Mouse (Mus musculus): ENCODE results near the gene Rora. TPM values are rescaled to one million over a fixed set of nuclear protein-coding genes. Genes with fewer than 3 reads are reported as not detected.

The Rora gene
- polyA plus RNA-seq, 1 experiment: 4.7 TPM

DNA sequence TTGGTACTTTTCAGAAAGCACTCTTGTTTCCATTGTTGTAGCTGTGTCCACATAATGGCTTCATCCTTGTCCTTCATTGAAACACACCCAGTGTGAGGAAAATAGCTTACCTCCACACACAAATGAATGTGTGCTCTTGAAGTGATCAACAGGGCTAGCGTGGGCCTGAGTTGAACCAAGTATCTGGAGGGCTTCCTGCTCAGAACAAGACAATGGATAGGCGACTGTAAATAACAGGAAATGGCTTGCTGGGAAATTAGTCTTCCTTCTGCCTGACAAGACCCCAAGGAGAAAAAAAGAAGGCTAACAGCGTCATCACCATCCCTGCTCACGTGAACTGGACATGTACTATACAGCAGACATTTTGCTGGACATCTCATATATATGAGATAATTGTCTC, 374.6 kb downstream of the Rora start:
- H3K36me3 ChIP-seq (ENCODE audit: control insufficient read depth, insufficient read depth, low read length): no peaks in the 10 kb centered on the region
- WGBS: 97% methylated on average over 4 of the region's 4 CpGs
- TF ChIP-seq CTCF (IDR thresholded peaks at IDR 0.05; ENCODE audit: borderline replicate concordance, control insufficient read depth, extremely low read depth, insufficient read depth, low read length, poor library complexity) (no peak), POLR2A (IDR thresholded peaks at IDR 0.05; ENCODE audit: control insufficient read depth, extremely low read depth, insufficient read depth, low read length, poor library complexity) (no peak)

DNA sequence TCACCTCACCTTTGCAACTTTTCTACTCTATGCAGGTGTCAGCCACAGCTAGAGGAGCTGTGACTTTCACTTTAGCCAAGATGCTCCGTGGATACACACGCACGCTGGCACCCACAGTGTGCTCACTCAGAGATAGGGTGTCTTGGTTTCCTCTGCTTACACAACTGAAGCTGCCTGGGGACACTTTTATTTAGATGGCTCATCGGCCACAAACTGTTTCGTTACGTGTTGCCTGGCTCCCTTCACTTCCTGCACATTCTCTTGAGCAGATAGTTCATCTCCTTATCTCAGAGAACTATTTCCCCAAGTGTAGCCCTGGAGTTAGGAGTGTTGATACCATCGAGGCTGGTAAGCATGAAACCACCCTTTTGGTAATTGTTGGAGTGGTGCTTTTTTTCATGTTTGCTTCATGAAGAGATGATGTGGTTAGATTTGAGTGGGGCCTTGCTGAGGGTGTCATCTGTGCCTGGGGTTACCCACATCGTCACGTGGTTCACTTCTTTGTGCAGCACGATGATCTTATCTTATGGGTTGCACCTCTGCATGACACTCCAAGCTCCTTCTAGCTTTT, 380.8 kb downstream of the Rora start:
- 7% methylated on average over 10 of the region's 10 CpGs for WGBS
- Histone ChIP-seq H3K4me1 (replicated peaks; ENCODE audit: control insufficient read depth, insufficient read depth, low read length) (peaks cover 44% of the 10 kb centered on the region), H3K27ac (ENCODE audit: control insufficient read depth, insufficient read depth, low read length) (peak overlapping the region; percentile 91), H3K4me3 (ENCODE audit: control insufficient read depth, insufficient read depth, low read length) (peak overlapping the region; percentile 40), H3K36me3 (ENCODE audit: control insufficient read depth, insufficient read depth, low read length) (no peaks in the 10 kb centered on the region), H3K27me3 (ENCODE audit: control insufficient read depth, insufficient read depth, low read length) (no peaks in the 10 kb centered on the region)
- no peak for TF ChIP-seq CTCF (IDR thresholded peaks at IDR 0.05; ENCODE audit: borderline replicate concordance, control insufficient read depth, extremely low read depth, insufficient read depth, low read length, poor library complexity)
- no peak for TF ChIP-seq POLR2A (IDR thresholded peaks at IDR 0.05; ENCODE audit: control insufficient read depth, extremely low read depth, insufficient read depth, low read length, poor library complexity)
- DNase-seq: peak; percentile 83

More for the DNA sequence above, 374.6 kb downstream of the Rora start:
- Histone ChIP-seq H3K27me3 (ENCODE audit: control insufficient read depth, insufficient read depth, low read length) (no peaks in the 10 kb centered on the region), H3K4me3 (ENCODE audit: control insufficient read depth, insufficient read depth, low read length) (no peak overlapping the region), H3K27ac (ENCODE audit: control insufficient read depth, insufficient read depth, low read length) (no peak overlapping the region), H3K4me1 (replicated peaks; ENCODE audit: control insufficient read depth, insufficient read depth, low read length) (peaks cover 4% of the 10 kb centered on the region)
- DNase-seq: no peak

DNA sequence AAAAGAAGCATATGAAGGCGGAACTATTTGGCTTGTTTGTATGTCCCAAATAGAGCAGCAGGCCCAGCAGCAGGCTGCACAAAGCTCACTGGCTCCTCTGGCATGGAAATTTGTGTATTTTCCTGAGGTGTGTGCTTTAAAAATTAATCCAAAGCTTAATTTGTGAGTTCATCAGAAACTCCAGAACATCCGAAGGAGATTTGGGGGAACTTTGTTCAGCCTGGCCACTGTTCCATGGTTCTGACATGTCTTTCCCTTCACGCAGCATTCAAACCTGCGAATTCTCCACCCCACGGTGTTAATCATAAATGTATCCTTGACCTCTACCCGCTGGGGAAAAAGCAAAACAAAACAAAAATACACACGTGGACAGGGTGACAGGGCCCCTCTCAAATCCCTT, 381.9 kb downstream of the Rora start:
- no peaks in the 10 kb centered on the region for H3K27me3 ChIP-seq (ENCODE audit: control insufficient read depth, insufficient read depth, low read length)
- H3K4me1 ChIP-seq (replicated peaks; ENCODE audit: control insufficient read depth, insufficient read depth, low read length): peaks cover 46% of the 10 kb centered on the region
- no peaks in the 10 kb centered on the region for H3K36me3 ChIP-seq (ENCODE audit: control insufficient read depth, insufficient read depth, low read length)
- TF ChIP-seq POLR2A (IDR thresholded peaks at IDR 0.05; ENCODE audit: control insufficient read depth, extremely low read depth, insufficient read depth, low read length, poor library complexity) (no peak), CTCF (IDR thresholded peaks at IDR 0.05; ENCODE audit: borderline replicate concordance, control insufficient read depth, extremely low read depth, insufficient read depth, low read length, poor library complexity) (no peak)
- DNase-seq: no peak
- peak overlapping the region; percentile 43; the same call in 1 of the 2 replicates for H3K27ac ChIP-seq (ENCODE audit: control insufficient read depth, insufficient read depth, low read length)
- 72% methylated on average over 7 of the region's 7 CpGs for WGBS
- H3K4me3 ChIP-seq (ENCODE audit: control insufficient read depth, insufficient read depth, low read length): no peak overlapping the region

DNA sequence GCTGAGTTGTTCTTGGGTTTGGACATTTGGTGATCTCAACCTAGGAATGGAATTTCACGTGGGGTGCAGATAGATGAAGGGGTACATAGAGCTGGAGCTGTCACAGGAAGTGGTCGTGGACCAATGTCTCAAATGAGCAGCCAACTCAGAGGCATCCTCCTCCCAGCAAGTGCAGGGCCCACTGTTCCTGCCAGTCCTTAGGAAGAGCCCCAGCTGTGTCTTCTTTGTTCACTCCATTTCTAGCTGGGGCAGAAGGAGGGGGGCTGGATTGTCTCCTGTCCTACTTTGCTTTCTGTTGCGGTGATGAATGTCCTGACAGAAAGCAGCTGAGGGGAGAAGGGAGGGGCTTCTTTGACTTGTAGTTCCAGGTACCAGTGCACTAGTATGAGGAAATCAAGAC, 382.7 kb downstream of the Rora start:
- TF ChIP-seq CTCF (IDR thresholded peaks at IDR 0.05; ENCODE audit: borderline replicate concordance, control insufficient read depth, extremely low read depth, insufficient read depth, low read length, poor library complexity) (no peak), POLR2A (IDR thresholded peaks at IDR 0.05; ENCODE audit: control insufficient read depth, extremely low read depth, insufficient read depth, low read length, poor library complexity) (no peak)
- no peaks in the 10 kb centered on the region for H3K36me3 ChIP-seq (ENCODE audit: control insufficient read depth, insufficient read depth, low read length)
- H3K27me3 ChIP-seq (ENCODE audit: control insufficient read depth, insufficient read depth, low read length): no peaks in the 10 kb centered on the region
- peak; percentile 66 for DNase-seq
- WGBS: 6% methylated on average over 3 of the region's 3 CpGs
- H3K4me1 ChIP-seq (replicated peaks; ENCODE audit: control insufficient read depth, insufficient read depth, low read length): peaks cover 46% of the 10 kb centered on the region
- peak overlapping the region; percentile 53 for H3K27ac ChIP-seq (ENCODE audit: control insufficient read depth, insufficient read depth, low read length)
- H3K4me3 ChIP-seq (ENCODE audit: control insufficient read depth, insufficient read depth, low read length): no peak overlapping the region

DNA sequence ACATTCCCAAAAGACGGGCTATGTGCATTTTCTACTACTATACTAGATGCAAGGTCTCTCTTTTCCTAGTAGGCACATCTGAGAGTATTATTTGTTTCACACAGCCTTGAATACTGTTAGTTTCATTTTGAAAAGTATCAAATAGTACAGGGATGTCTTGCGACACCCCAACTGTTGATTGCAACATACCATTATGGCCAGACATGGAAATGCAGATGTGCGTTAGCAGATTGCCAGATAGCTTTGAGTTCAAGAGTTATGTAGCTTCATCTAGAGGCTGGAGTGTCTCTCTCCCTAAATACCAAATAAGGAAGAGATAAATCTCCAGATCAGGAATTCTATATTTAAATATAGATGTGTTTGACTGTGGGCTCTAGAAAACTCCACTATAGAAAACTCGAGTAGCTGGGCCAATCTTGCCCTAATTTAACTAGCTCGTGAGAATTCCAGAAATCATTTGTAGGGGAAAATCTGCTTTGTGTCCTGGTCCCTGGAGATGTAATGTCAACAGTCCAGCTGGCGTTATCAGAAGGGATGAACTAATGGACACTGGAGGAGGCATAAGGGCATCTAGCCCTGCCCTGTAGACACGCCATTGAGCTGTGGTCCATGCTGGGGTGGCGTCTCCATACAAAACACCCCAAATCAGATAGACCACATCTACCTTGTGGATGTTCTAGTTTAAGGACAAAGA, 390.5 kb downstream of the Rora start:
- Histone ChIP-seq H3K4me3 (ENCODE audit: control insufficient read depth, insufficient read depth, low read length) (no peak overlapping the region), H3K4me1 (replicated peaks; ENCODE audit: control insufficient read depth, insufficient read depth, low read length) (0 out of 2 replicates have a peak, but pooled peaks cover 3% of the 10 kb centered on the region), H3K27ac (ENCODE audit: control insufficient read depth, insufficient read depth, low read length) (no peak overlapping the region), H3K27me3 (ENCODE audit: control insufficient read depth, insufficient read depth, low read length) (no peaks in the 10 kb centered on the region), H3K36me3 (ENCODE audit: control insufficient read depth, insufficient read depth, low read length) (no peaks in the 10 kb centered on the region)
- 97% methylated on average over 8 of the region's 8 CpGs for WGBS
- no peak for DNase-seq
- TF ChIP-seq POLR2A (IDR thresholded peaks at IDR 0.05; ENCODE audit: control insufficient read depth, extremely low read depth, insufficient read depth, low read length, poor library complexity) (no peak), CTCF (IDR thresholded peaks at IDR 0.05; ENCODE audit: borderline replicate concordance, control insufficient read depth, extremely low read depth, insufficient read depth, low read length, poor library complexity) (no peak)

DNA sequence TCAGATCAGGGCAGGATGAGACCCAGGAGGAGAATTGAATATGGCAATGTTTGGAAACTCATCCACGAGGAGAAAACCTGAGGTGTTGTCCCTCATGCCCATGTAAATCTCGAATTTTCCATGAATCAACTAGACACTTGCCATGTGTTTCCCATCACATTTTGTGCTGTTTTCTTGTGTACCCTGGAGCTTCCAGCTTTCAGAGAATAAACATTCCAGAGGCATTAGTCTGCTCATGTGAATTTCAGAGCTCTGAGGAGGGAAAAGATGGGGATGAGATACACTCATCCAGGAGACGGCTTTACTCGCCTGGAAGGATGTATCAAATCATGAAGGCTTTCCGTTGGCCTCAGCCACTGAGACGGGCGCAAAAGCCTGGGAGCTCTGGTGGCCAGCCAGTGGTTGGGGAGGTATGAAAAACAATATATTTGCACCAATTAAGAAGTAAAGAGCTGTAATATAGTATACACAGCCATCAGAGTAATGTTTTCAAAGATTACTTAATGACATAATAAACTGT, 391.1 kb downstream of the Rora start:
- H3K4me1 ChIP-seq (replicated peaks; ENCODE audit: control insufficient read depth, insufficient read depth, low read length): 0 out of 2 replicates have a peak, but pooled peaks cover 3% of the 10 kb centered on the region
- no peaks in the 10 kb centered on the region for H3K27me3 ChIP-seq (ENCODE audit: control insufficient read depth, insufficient read depth, low read length)
- no peak for DNase-seq
- H3K36me3 ChIP-seq (ENCODE audit: control insufficient read depth, insufficient read depth, low read length): no peaks in the 10 kb centered on the region
- no peak for TF ChIP-seq POLR2A (IDR thresholded peaks at IDR 0.05; ENCODE audit: control insufficient read depth, extremely low read depth, insufficient read depth, low read length, poor library complexity)
- TF ChIP-seq CTCF (IDR thresholded peaks at IDR 0.05; ENCODE audit: borderline replicate concordance, control insufficient read depth, extremely low read depth, insufficient read depth, low read length, poor library complexity): no peak
- H3K27ac ChIP-seq (ENCODE audit: control insufficient read depth, insufficient read depth, low read length): no peak overlapping the region
- WGBS: 97% methylated on average over 7 of the region's 7 CpGs
- H3K4me3 ChIP-seq (ENCODE audit: control insufficient read depth, insufficient read depth, low read length): no peak overlapping the region

Data from thymus, adult 2 months (tissue).